Mouse (Mus musculus): Measurements from ENCODE around the gene Ubqln3. TPM values are rescaled to one million over a fixed set of nuclear protein-coding genes. Genes with fewer than 3 reads are reported as not detected.

Ubqln3 gene
- total and polyA plus RNA-seq, 3 experiments, result not detected

- peak; percentile 58 for DNase-seq (ENCODE audit: low read depth, low spot score)
- Histone ChIP-seq H3K9ac (ENCODE audit: control insufficient read depth, low read depth, low read length, poor library complexity, severe bottlenecking) (no peak overlapping the region), H3K4me1 (ENCODE audit: control insufficient read depth in 1 of 2, insufficient read depth in 2 of 2, low read length in 2 of 2) (peaks cover 0 to 6% of the 10 kb centered on the region in 2 experiments; a peak in 1 of 4 replicates), H3K79me2 (ENCODE audit: control insufficient read depth, insufficient read depth, low read length, poor library complexity) (no peaks in the 10 kb centered on the region), H3K36me3 (ENCODE audit: control insufficient read depth in 1 of 2, insufficient read depth in 2 of 2, low read length in 2 of 2) (no peaks in the 10 kb centered on the region), H3K9me3 (replicated peaks; ENCODE audit: insufficient read depth, low read length) (no peaks in the 10 kb centered on the region), H3K27ac (ENCODE audit: control insufficient read depth, low read depth, low read length) (no peak overlapping the region), H3K27me3 (ENCODE audit: control insufficient read depth in 1 of 2, insufficient read depth in 2 of 2, low read length in 2 of 2) (no peaks in the 10 kb centered on the region; a peak in 1 of 4 replicates), H3K4me3 (ENCODE audit: control insufficient read depth in 1 of 2, insufficient read depth in 1 of 2, low read depth in 2 of 2, low read length in 2 of 2) (no peak overlapping the region)
- peak in 1 of 2 experiments; percentile 45; a peak in 2 of 4 replicates for TF ChIP-seq EP300 (IDR thresholded peaks at IDR 0.05; ENCODE audit: low read depth in 1 of 2, low read length in 2 of 2)
- no peak for TF ChIP-seq CHD2 (IDR thresholded peaks at IDR 0.05; ENCODE audit: low read length)
These were observed 26.6 kb upstream of the Ubqln3 start for GRCm38 (mm10) chr7:104169634-104170204.

- H3K27ac ChIP-seq (ENCODE audit: control insufficient read depth, low read depth, low read length), result no peak overlapping the region
- peaks cover 0 to 6% of the 10 kb centered on the region in 2 experiments; a peak in 1 of 4 replicates for H3K4me1 ChIP-seq (ENCODE audit: control insufficient read depth in 1 of 2, insufficient read depth in 2 of 2, low read length in 2 of 2)
- no peaks in the 10 kb centered on the region for H3K36me3 ChIP-seq (ENCODE audit: control insufficient read depth in 1 of 2, insufficient read depth in 2 of 2, low read length in 2 of 2)
- no peak overlapping the region for H3K4me3 ChIP-seq (ENCODE audit: control insufficient read depth in 1 of 2, insufficient read depth in 1 of 2, low read depth in 2 of 2, low read length in 2 of 2)
- no peaks in the 10 kb centered on the region for H3K27me3 ChIP-seq (ENCODE audit: control insufficient read depth in 1 of 2, insufficient read depth in 2 of 2, low read length in 2 of 2)
- no peaks in the 10 kb centered on the region for H3K79me2 ChIP-seq (ENCODE audit: control insufficient read depth, insufficient read depth, low read length, poor library complexity)
- DNase-seq (ENCODE audit: low read depth, low spot score), result peak; percentile 3
- no peak overlapping the region for H3K9ac ChIP-seq (ENCODE audit: control insufficient read depth, low read depth, low read length, poor library complexity, severe bottlenecking)
- H3K9me3 ChIP-seq (replicated peaks; ENCODE audit: insufficient read depth, low read length), result no peaks in the 10 kb centered on the region
- TF ChIP-seq HCFC1 (IDR thresholded peaks at IDR 0.05; ENCODE audit: low read depth, low read length), result no peak
- TF ChIP-seq SMC3 (IDR thresholded peaks at IDR 0.05; ENCODE audit: low read depth, low read length), result no peak
- TF ChIP-seq RAD21 (IDR thresholded peaks at IDR 0.05; ENCODE audit: low read depth, low read length), result peak; percentile 14
- no peak for TF ChIP-seq SIN3A (IDR thresholded peaks at IDR 0.05; ENCODE audit: low read length)
- TF ChIP-seq CTCF (IDR thresholded peaks at IDR 0.05 in 2 of 3, conservative IDR thresholded peaks at IDR 0.05 in 1 of 3; ENCODE audit: control insufficient read depth in 1 of 3, insufficient read depth in 1 of 3, low read depth in 2 of 3, low read length in 3 of 3, poor library complexity in 1 of 3, severe bottlenecking in 1 of 3), result peak in 1 of 3 experiments; percentile 3; a peak in 2 of 6 replicates
These were observed 24.0 kb upstream of the Ubqln3 start for GRCm38 (mm10) chr7:104167105-104167504.

- Histone ChIP-seq H3K4me1 (ENCODE audit: control insufficient read depth in 1 of 2, insufficient read depth in 2 of 2, low read length in 2 of 2) (no peaks in the 10 kb centered on the region), H3K36me3 (ENCODE audit: control insufficient read depth in 1 of 2, insufficient read depth in 2 of 2, low read length in 2 of 2) (no peaks in the 10 kb centered on the region), H3K27ac (ENCODE audit: control insufficient read depth, low read depth, low read length) (no peak within 1 kb of the TSS), H3K9ac (ENCODE audit: control insufficient read depth, low read depth, low read length, poor library complexity, severe bottlenecking) (no peak within 1 kb of the TSS), H3K9me3 (replicated peaks; ENCODE audit: insufficient read depth, low read length) (no peaks in the 10 kb centered on the region), H3K4me3 (ENCODE audit: control insufficient read depth in 1 of 2, insufficient read depth in 1 of 2, low read depth in 2 of 2, low read length in 2 of 2) (no peak within 1 kb of the TSS), H3K27me3 (ENCODE audit: control insufficient read depth in 1 of 2, insufficient read depth in 2 of 2, low read length in 2 of 2) (no peaks in the 10 kb centered on the region), H3K79me2 (ENCODE audit: control insufficient read depth, insufficient read depth, low read length, poor library complexity) (no peaks in the 10 kb centered on the region)
- DNase-seq (ENCODE audit: low read depth, low spot score), result no peak
- TF ChIP-seq ZC3H11A (IDR thresholded peaks at IDR 0.05; ENCODE audit: low read depth, low read length) (no peak), RCOR1 (IDR thresholded peaks at IDR 0.05; ENCODE audit: low read depth, low read length) (no peak)
These were observed 7.4 kb upstream of the Ubqln3 start, which contains the start of gene Ubqlnl for GRCm38 (mm10) chr7:104150456-104150855. Gene Ubqlnl, minus strand, starts transcription at chr7:104150556.
